Mouse (Mus musculus) myocyte (in vitro differentiated cells): ENCODE data around the gene Acot6.

Source experiments
- MYOD1 ChIP-seq, 3 experiments: IDR thresholded peaks; one replicate each; pipeline ENCODE4 v1.6.1; 2011; ENCODE audit warnings: control low read depth in 2 of 3, low read depth in 2 of 3, mild to moderate bottlenecking in 2 of 3, moderate library complexity in 1 of 3; ENCODE audit not compliant: insufficient read length in 2 of 3, control insufficient read depth in 1 of 3
- MYOG ChIP-seq, 3 experiments: IDR thresholded peaks; one replicate each; pipeline ENCODE4 v1.6.1; 2011; ENCODE audit warnings: control low read depth in 2 of 3, low read depth in 2 of 3, mild to moderate bottlenecking in 2 of 3; ENCODE audit not compliant: insufficient read length in 2 of 3, control insufficient read depth in 1 of 3, insufficient read depth in 1 of 3
- POLR2A ChIP-seq: IDR thresholded peaks from one replicate; pipeline ENCODE4 v1.6.1; 2011; ENCODE audit warnings: low read depth, mild to moderate bottlenecking, control low read depth, moderate library complexity; ENCODE audit not compliant: insufficient read length
- USF1 ChIP-seq: IDR thresholded peaks from one replicate; pipeline ENCODE4 v1.6.1; 2011; ENCODE audit warnings: low read depth, mild to moderate bottlenecking, control low read depth, moderate library complexity

- no peak for TF ChIP-seq POLR2A
- no peak for TF ChIP-seq MYOD1 (IDR thresholded peaks at IDR 0.05; ENCODE audit: control insufficient read depth in 1 of 3, insufficient read length in 2 of 3, low read depth in 2 of 3)
- TF ChIP-seq USF1, result no peak
- TF ChIP-seq MYOG (IDR thresholded peaks at IDR 0.05; ENCODE audit: control insufficient read depth in 1 of 3, insufficient read depth in 1 of 3, insufficient read length in 2 of 3, low read depth in 2 of 3), result no peak
Measured at GRCm38 (mm10) chr12:84128576-84128975, 28.1 kb downstream of the Acot6 start.
